In genomic region chr1:193672681-193673080, GRCm38 (mm10) we compare ENCODE assay signal across 14 mouse cellular contexts.
DNase-seq lines count a peak whose midpoint lies in the region; ATAC-seq lines count a peak whose summit lies in the region.
"Had no signal": no experiment of that assay in that cellular context is flagged by ENCODE, and none has a peak within 500 bp of the region (broad histone marks: within the 10 kb centered on the region; RNA-seq: fewer than 3 reads in every experiment).

No protein-coding gene starts in this region.

- ATAC-seq in midbrain, embryonic 13.5 days = 0 out of 2 replicates have a peak, but pooled peaks have one; percentile 13
- no peak for ATAC-seq in forebrain, embryonic 15.5 days (replicated peaks)
- ATAC-seq: intestine, postnatal 0 days; lung, postnatal 0 days had no signal

- no peak overlapping the region for H3K4me2 ChIP-seq in midbrain, embryonic 13.5 days (replicated peaks)
- no peak overlapping the region for H3K4me2 ChIP-seq in forebrain, embryonic 15.5 days (replicated peaks)
- H3K4me2 ChIP-seq: heart, embryonic 11.5 days; hindbrain, embryonic 15.5 days; limb, embryonic 15.5 days had no signal

- H3K9me3 ChIP-seq in midbrain, embryonic 13.5 days = no peaks in the 10 kb centered on the region; the same call in 1 of the 2 replicates
- peaks cover 6% of the 10 kb centered on the region; the same call in 1 of the 2 replicates for H3K9me3 ChIP-seq in midbrain, embryonic 10.5 days (replicated peaks)
- no peaks in the 10 kb centered on the region for H3K9me3 ChIP-seq in forebrain, embryonic 15.5 days
- no peaks in the 10 kb centered on the region for H3K9me3 ChIP-seq in heart, embryonic 10.5 days
- H3K9me3 ChIP-seq: hindbrain, embryonic 15.5 days; limb, embryonic 15.5 days had no signal

- peaks cover 15% of the 10 kb centered on the region for H3K4me1 ChIP-seq in midbrain, embryonic 13.5 days (replicated peaks)
- H3K4me1 ChIP-seq in midbrain, embryonic 10.5 days = peaks cover 5% of the 10 kb centered on the region
- peaks cover 22% of the 10 kb centered on the region for H3K4me1 ChIP-seq in forebrain, embryonic 15.5 days
- peaks cover 17% of the 10 kb centered on the region; the same call in 1 of the 2 replicates for H3K4me1 ChIP-seq in heart, embryonic 10.5 days
- H3K4me1 ChIP-seq: limb, embryonic 15.5 days had no signal

- H3K36me3 ChIP-seq in midbrain, embryonic 13.5 days = no peaks in the 10 kb centered on the region
- H3K36me3 ChIP-seq in midbrain, embryonic 10.5 days = no peaks in the 10 kb centered on the region
- no peaks in the 10 kb centered on the region for H3K36me3 ChIP-seq in forebrain, embryonic 15.5 days
- H3K36me3 ChIP-seq in heart, embryonic 10.5 days = no peaks in the 10 kb centered on the region
- H3K36me3 ChIP-seq: embryonic facial prominence, embryonic 10.5 days; hindbrain, embryonic 15.5 days; limb, embryonic 15.5 days had no signal

- WGBS in midbrain, embryonic 13.5 days = 88% methylated on average over 3 of the region's 3 CpGs
- WGBS in midbrain, embryonic 10.5 days = 77% methylated on average over 3 of the region's 3 CpGs
- 67% methylated on average over 3 of the region's 3 CpGs for WGBS in forebrain, embryonic 15.5 days
- 67% methylated on average over 3 of the region's 3 CpGs for whole genome bisulfite sequencing in heart, embryonic 10.5 days

- no peak overlapping the region for H3K4me3 ChIP-seq in midbrain, embryonic 13.5 days (replicated peaks)
- H3K4me3 ChIP-seq in midbrain, embryonic 10.5 days = no peak overlapping the region
- no peak overlapping the region for H3K4me3 ChIP-seq in forebrain, embryonic 15.5 days
- no peak overlapping the region for H3K4me3 ChIP-seq in heart, embryonic 10.5 days
- H3K4me3 ChIP-seq: embryonic facial prominence, embryonic 10.5 days; hindbrain, embryonic 15.5 days; limb, embryonic 15.5 days had no signal

- 0 out of 2 replicates have a peak, but pooled peaks cover 3% of the 10 kb centered on the region for H3K27me3 ChIP-seq in midbrain, embryonic 13.5 days
- H3K27me3 ChIP-seq in midbrain, embryonic 10.5 days (ENCODE audit: low read depth, poor library complexity, severe bottlenecking) = peaks cover 15% of the 10 kb centered on the region; the same call in 1 of the 2 replicates
- no peaks in the 10 kb centered on the region for H3K27me3 ChIP-seq in forebrain, embryonic 15.5 days
- 0 out of 2 replicates have a peak, but pooled peaks cover 6% of the 10 kb centered on the region for H3K27me3 ChIP-seq in heart, embryonic 10.5 days (ENCODE audit: insufficient read depth, poor library complexity, severe bottlenecking)
- H3K27me3 ChIP-seq: hindbrain, embryonic 15.5 days; limb, embryonic 15.5 days had no signal

- peak; percentile 54 for DNase-seq in heart, adult 11 months
- DNase-seq in heart, adult 18-20 months = no peak
- DNase-seq in midbrain, embryonic 10.5 days (ENCODE audit: low spot score) = no peak
- DNase-seq in urinary bladder, adult 2 months (ENCODE audit: low spot score) = no peak
- DNase-seq in heart, embryonic 10.5 days (ENCODE audit: low spot score) = no peak
- DNase-seq: gastrocnemius, postnatal 14 days had no signal

- H3K27ac ChIP-seq in midbrain, embryonic 13.5 days = no peak overlapping the region
- no peak overlapping the region for H3K27ac ChIP-seq in midbrain, embryonic 10.5 days (replicated peaks)
- peak overlapping the region; percentile 77 for H3K27ac ChIP-seq in forebrain, embryonic 15.5 days (replicated peaks)
- no peak overlapping the region for H3K27ac ChIP-seq in heart, embryonic 10.5 days
- H3K27ac ChIP-seq: embryonic facial prominence, embryonic 10.5 days; hindbrain, embryonic 15.5 days; limb, embryonic 15.5 days had no signal

- H3K9ac ChIP-seq in midbrain, embryonic 13.5 days (replicated peaks) = no peak overlapping the region
- no peak overlapping the region for H3K9ac ChIP-seq in forebrain, embryonic 15.5 days (replicated peaks)
- H3K9ac ChIP-seq: hindbrain, embryonic 15.5 days; limb, embryonic 15.5 days had no signal
